Mouse (Mus musculus): ENCODE results near the gene Syn2.

GRCm38 (mm10) chr6:115210187-115210586, 75.5 kb downstream of the Syn2 start:
- TF ChIP-seq POLR2A (IDR thresholded peaks at IDR 0.05; ENCODE audit: borderline replicate concordance, control insufficient read depth, low read depth, low read length) (no peak), CTCF (IDR thresholded peaks at IDR 0.05; ENCODE audit: control insufficient read depth, insufficient read depth, low read length) (no peak)

All from bone marrow, adult 2 months (tissue).